Mouse (Mus musculus) right cerebral cortex, postnatal 14 days (tissue): ENCODE data around the gene Mcidas.

Experiments used
- DNase-seq: peaks from one replicate; pipeline ENCODE4 v3.0.0; 2022

Gene Mcidas

GRCm38 (mm10) chr13:112993531-112994152 lies at the start of gene Mcidas:
Gene Mcidas, plus strand, starts transcription at chr13:112993845.
- DNase-seq: no peak

- DNase-seq: no peak
These were observed 48.3 kb upstream of the Mcidas start for GRCm38 (mm10) chr13:112945312-112945711.

GRCm38 (mm10) chr13:112945900-112946299 lies 47.7 kb upstream of the Mcidas start:
- DNase-seq: no peak

- DNase-seq: no peak
These were observed 39.6 kb upstream of the Mcidas start for GRCm38 (mm10) chr13:112954067-112954466.

GRCm38 (mm10) chr13:112963081-112963480 lies 30.6 kb upstream of the Mcidas start:
- no peak for DNase-seq

GRCm38 (mm10) chr13:112964421-112964820 lies 29.2 kb upstream of the Mcidas start:
- no peak for DNase-seq

- no peak for DNase-seq
These were observed 26.4 kb upstream of the Mcidas start for GRCm38 (mm10) chr13:112967267-112967666.

GRCm38 (mm10) chr13:112976720-112977119 lies 16.9 kb upstream of the Mcidas start:
- DNase-seq: no peak

GRCm38 (mm10) chr13:112985605-112986450 lies 7.8 kb upstream of the Mcidas start:
- no peak for DNase-seq

- no peak for DNase-seq
These were observed 7.1 kb upstream of the Mcidas start for GRCm38 (mm10) chr13:112986451-112986950.

GRCm38 (mm10) chr13:112987532-112987943 lies 6.1 kb upstream of the Mcidas start, which contains the start of gene Ccno:
Gene Ccno, plus strand, starts transcription at chr13:112987802.
- DNase-seq: peak; percentile 93

GRCm38 (mm10) chr13:112987991-112988390 lies 5.7 kb upstream of the Mcidas start:
- no peak for DNase-seq

GRCm38 (mm10) chr13:112988866-112989265 lies 4.8 kb upstream of the Mcidas start:
- DNase-seq: no peak

- no peak for DNase-seq
These were observed 4.1 kb upstream of the Mcidas start for GRCm38 (mm10) chr13:112989541-112989940.

- DNase-seq: no peak
These were observed 3.3 kb upstream of the Mcidas start for GRCm38 (mm10) chr13:112990346-112990745.

- peak; percentile 60 for DNase-seq
These were observed 546 bp downstream of the Mcidas start for GRCm38 (mm10) chr13:112994191-112994590.

GRCm38 (mm10) chr13:112996407-112996806 lies 2.8 kb downstream of the Mcidas start:
- DNase-seq: no peak

GRCm38 (mm10) chr13:112997369-112997768 lies 3.7 kb downstream of the Mcidas start:
- no peak for DNase-seq

- DNase-seq: peak; percentile 56
These were observed 5.0 kb downstream of the Mcidas start for GRCm38 (mm10) chr13:112998427-112999201.

- DNase-seq: no peak
These were observed 6.4 kb downstream of the Mcidas start for GRCm38 (mm10) chr13:113000090-113000489.

- DNase-seq: no peak
These were observed 7.1 kb downstream of the Mcidas start for GRCm38 (mm10) chr13:113000576-113001318.

GRCm38 (mm10) chr13:113012683-113013082 lies 19.0 kb downstream of the Mcidas start:
- DNase-seq: no peak
